Mouse (Mus musculus) heart, adult 2 months (tissue): ENCODE measurements around the gene Rpl7l1.

Experiments used
- CTCF ChIP-seq: fragments of 200-600 bp; IDR thresholded peaks from 2 replicates; pipeline ENCODE4 v1.8.1; 2022; ENCODE audit warnings: antibody characterized with exemption, mild to moderate bottlenecking, moderate library complexity
- EP300 ChIP-seq: fragments of 200-500 bp; IDR thresholded peaks from 2 replicates; pipeline ENCODE4 v1.6.1; 2011; ENCODE audit warnings: low read depth, low read length, control low read depth; ENCODE audit not compliant: insufficient read depth
- POLR2A ChIP-seq: fragments of 200-500 bp; IDR thresholded peaks from 2 replicates; pipeline ENCODE4 v1.6.1; 2011; ENCODE audit warnings: mild to moderate bottlenecking, low read depth, low read length, control low read depth; ENCODE audit not compliant: insufficient read depth

DNA sequence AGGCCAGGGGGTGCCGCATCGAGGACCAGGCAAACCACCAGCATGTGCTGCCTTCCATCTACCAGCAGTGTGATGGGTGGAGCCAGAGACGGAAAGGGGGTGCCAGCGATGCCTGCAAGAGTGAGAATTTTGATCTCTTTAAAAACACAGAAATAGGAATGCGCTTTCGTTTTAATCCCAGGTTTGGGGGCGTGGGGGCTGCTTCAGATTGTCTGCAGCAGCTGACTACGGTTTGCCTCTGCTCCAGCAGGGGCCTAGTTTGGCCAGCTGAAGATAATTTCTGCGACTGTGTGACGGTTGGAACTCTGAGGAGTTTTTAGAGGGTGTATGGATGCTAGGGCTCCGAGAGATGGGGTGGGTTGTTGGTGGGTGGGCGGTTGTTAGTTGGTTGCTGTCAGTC is 23.7 kb downstream of the Rpl7l1 start:
- TF ChIP-seq CTCF (no peak), POLR2A (no peak), EP300 (no peak)
